Mouse (Mus musculus): Measurements from ENCODE around the gene Galnt11.

- TF ChIP-seq USF1 (IDR thresholded peaks at IDR 0.05; ENCODE audit: low read depth) (no peak), MYOG (IDR thresholded peaks at IDR 0.05; ENCODE audit: control insufficient read depth, extremely low read depth, insufficient read length) (no peak)
These were observed 31.3 kb downstream of the Galnt11 start for GRCm38 (mm10) chr5:25252825-25253544.

Data from C2C12 (cell line).